Mouse (Mus musculus) stomach, embryonic 15.5 days (tissue): ENCODE results near the gene Dse. TPM values are rescaled to one million over a fixed set of nuclear protein-coding genes. Genes with fewer than 3 reads are reported as not detected.
"Not testable (repeated sequence)": the region's sequence is repeated elsewhere in the genome, so short reads cannot be mapped to it uniquely, and the experiment has no call there.

Source experiments
- ATAC-seq: fragments of 200-750 bp; cut with Nextera tagmentation; 2 replicates; pipeline ENCODE4 v1.8.0; 2017; ENCODE audit warnings: low read depth, moderate number of reproducible peaks, moderate TSS enrichment; ENCODE audit not compliant: insufficient read depth, low FRiP score
- H3K27ac ChIP-seq: fragments of 300-500 bp; sonication (generic); 2 replicates; pipeline ENCODE4 v1.5.1; 2015; ENCODE audit warnings: mild to moderate bottlenecking, inconsistent platforms
- H3K27me3 ChIP-seq: fragments of 300-500 bp; sonication (generic); replicated peaks from 2 replicates; pipeline ENCODE4 v1.6.1; 2015; ENCODE audit warnings: inconsistent platforms
- H3K36me3 ChIP-seq: fragments of 300-500 bp; sonication (generic); 2 replicates; pipeline ENCODE4 v1.6.1; 2015; ENCODE audit warnings: inconsistent platforms
- H3K4me1 ChIP-seq: fragments of 300-500 bp; sonication (generic); 2 replicates; pipeline ENCODE4 v1.6.1; 2015; ENCODE audit warnings: inconsistent platforms
- H3K4me2 ChIP-seq: fragments of 300-500 bp; sonication (generic); 2 replicates; pipeline ENCODE4 v1.6.1; 2015; ENCODE audit warnings: mild to moderate bottlenecking, inconsistent platforms
- H3K4me3 ChIP-seq: fragments of 300-500 bp; sonication (generic); replicated peaks from 2 replicates; pipeline ENCODE4 v1.5.1; 2015; ENCODE audit warnings: inconsistent platforms
- H3K9ac ChIP-seq: fragments of 300-500 bp; sonication (generic); 2 replicates; pipeline ENCODE4 v1.6.1; 2015; ENCODE audit warnings: inconsistent platforms
- H3K9me3 ChIP-seq: fragments of 300-500 bp; sonication (generic); 2 replicates; pipeline ENCODE4 v1.6.1; 2016; ENCODE audit warnings: inconsistent platforms
- WGBS: fragments of 180-500 bp; shearing (Covaris S2); methylation state at CpG from one replicate; pipeline ENCODE4 v1.1.7; 2015; 5-methylcytosine and 5-hydroxymethylcytosine counted together
- polyA plus RNA-seq: library from polyadenylated mRNA; unstranded; fragments of >200 nt; fragmentation: Nextera tagmentation; extraction: Ambion mirVana; gene quantifications from 2 replicates; pipeline ENCODE4 v1.2.1, GENCODE M21; 2015

The Dse gene
- 16.7 and 19.2 TPM in 2 replicates for polyA plus RNA-seq

DNA sequence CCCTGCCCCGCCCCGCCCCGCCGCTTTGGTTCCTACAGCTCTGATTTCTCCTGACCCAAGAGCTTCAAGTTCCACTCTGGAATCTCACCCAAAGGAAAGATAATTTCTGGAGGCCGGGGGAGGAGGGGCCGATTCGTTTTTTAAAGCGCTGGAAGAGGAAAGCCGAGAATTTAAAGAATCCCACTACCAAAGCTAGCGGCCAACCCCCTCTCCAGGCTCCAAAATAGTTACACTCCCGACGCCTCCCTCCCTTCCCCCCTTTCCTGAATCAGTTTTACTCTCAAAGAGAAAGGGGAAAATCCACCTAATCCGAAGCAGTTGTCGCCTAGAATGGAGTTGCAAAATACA is at the start of gene Dse:
TSS of gene Dse (minus strand) at position 213 of the 348 bp plus-strand sequence.
- ATAC-seq: peak; percentile 6; the same call in 1 of the 2 replicates
- Histone ChIP-seq H3K4me3 (peak within 1 kb of the TSS; percentile 71), H3K9me3 (no peaks in the 10 kb centered on the region), H3K4me1 (0 out of 2 replicates have a peak, but pooled peaks cover 3% of the 10 kb centered on the region), H3K36me3 (no peaks in the 10 kb centered on the region), H3K27me3 (no peaks in the 10 kb centered on the region), H3K9ac (peak within 1 kb of the TSS; percentile 84), H3K27ac (peak within 1 kb of the TSS; percentile 93), H3K4me2 (peak within 1 kb of the TSS; percentile 81)
- 0% methylated on average over 14 of the region's 14 CpGs for WGBS

DNA sequence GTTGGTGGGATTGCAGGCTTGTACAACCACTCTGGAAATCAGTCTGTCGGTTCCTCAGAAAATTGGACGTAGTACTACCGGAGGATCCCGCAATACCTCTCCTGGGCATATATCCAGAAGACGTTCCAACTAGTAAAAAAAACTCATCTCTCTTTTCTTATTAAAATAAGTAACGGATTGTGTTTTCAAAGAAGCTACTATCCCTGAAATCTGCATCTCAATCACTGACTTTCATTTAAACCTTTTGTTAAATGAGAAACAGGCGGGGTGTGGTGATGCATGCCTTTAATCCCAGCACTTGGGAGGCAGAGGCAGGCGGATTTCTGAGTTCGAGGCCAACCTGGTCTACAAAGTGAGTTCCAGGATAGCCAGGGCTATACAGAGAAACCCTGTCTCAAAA is 45.3 kb upstream of the Dse start:
- not testable (repeated sequence) for H3K9ac ChIP-seq, ATAC-seq, H3K4me1 ChIP-seq, H3K4me2 ChIP-seq, H3K4me3 ChIP-seq, H3K27ac ChIP-seq, H3K9me3 ChIP-seq, H3K36me3 ChIP-seq, H3K27me3 ChIP-seq
- WGBS: 89% methylated on average over 9 of the region's 9 CpGs

DNA sequence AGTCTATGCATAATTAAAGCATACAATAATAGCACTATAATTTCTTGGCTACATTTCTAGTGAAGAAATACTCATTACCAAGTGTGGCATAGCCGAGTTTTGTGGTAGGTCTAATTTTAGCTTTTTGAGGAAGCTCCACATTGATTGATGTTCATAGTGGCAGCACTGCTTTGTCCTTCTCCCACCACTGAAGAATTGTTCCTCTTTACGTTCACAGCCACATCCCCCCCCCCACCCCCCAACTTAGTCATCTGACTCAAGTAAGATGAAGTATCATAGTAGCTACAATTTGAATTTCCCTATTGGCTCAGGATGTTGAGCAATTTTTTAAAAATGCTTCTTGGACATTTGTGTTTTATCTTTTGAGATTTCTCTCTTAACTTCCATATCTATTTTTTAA is 42.1 kb upstream of the Dse start:
- H3K27me3 ChIP-seq: no peaks in the 10 kb centered on the region
- H3K4me3 ChIP-seq: no peak overlapping the region
- no peak overlapping the region for H3K4me2 ChIP-seq
- ATAC-seq: no peak
- WGBS: 35% methylated on average over 2 of the region's 2 CpGs
- H3K4me1 ChIP-seq: no peaks in the 10 kb centered on the region
- no peak overlapping the region for H3K9ac ChIP-seq
- H3K36me3 ChIP-seq: no peaks in the 10 kb centered on the region
- H3K27ac ChIP-seq: no peak overlapping the region
- no peaks in the 10 kb centered on the region for H3K9me3 ChIP-seq

DNA sequence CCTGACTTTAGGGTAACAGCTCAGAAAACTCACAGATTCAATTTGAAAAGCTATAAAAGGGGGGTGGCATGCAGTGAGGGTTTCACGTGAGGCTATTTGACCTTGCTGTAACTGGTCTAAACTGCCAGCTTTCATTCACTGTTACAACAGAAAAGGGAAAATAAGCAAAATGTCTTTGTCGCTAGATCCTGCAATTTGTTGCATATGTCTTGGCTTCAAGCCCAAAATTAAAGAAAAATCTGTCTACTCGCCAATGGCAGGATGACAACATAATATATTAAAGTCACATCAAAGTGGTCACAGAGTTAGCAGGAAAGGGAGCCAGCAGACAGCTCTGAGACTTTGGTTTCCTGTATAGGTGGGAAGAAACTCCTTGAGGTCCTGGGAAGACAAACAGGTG is 40.2 kb upstream of the Dse start:
- Histone ChIP-seq H3K27me3 (no peaks in the 10 kb centered on the region), H3K4me1 (no peaks in the 10 kb centered on the region), H3K9me3 (no peaks in the 10 kb centered on the region), H3K4me2 (no peak overlapping the region), H3K27ac (no peak overlapping the region), H3K4me3 (no peak overlapping the region), H3K36me3 (no peaks in the 10 kb centered on the region), H3K9ac (no peak overlapping the region)
- no peak for ATAC-seq
- 19% methylated on average over 3 of the region's 3 CpGs for WGBS

DNA sequence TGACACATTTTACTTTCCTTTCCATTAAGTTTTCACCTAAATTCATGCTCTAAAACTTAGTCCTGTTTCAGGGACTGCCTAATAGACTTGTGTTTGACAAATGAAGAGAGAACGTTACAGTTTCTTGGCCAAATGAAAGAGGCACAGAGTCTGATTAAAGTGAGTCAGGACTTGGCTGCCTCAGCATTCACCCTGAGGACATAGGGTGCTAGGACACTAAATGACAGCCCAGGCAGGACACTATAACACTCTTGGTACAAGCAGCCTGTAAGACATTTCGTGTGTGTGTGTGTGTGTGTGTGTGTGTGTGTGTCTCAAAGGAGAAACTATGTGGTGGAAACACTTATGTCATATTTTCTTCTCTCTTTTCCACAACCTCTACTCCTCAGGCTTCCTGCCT is 38.6 kb upstream of the Dse start:
- ATAC-seq: no peak
- H3K4me1 ChIP-seq: no peaks in the 10 kb centered on the region
- no peaks in the 10 kb centered on the region for H3K9me3 ChIP-seq
- no peak overlapping the region for H3K9ac ChIP-seq
- no peaks in the 10 kb centered on the region for H3K36me3 ChIP-seq
- no peak overlapping the region for H3K4me3 ChIP-seq
- no peak overlapping the region for H3K27ac ChIP-seq
- WGBS: 76% methylated on average over 2 of the region's 2 CpGs
- H3K27me3 ChIP-seq: no peaks in the 10 kb centered on the region
- no peak overlapping the region for H3K4me2 ChIP-seq

DNA sequence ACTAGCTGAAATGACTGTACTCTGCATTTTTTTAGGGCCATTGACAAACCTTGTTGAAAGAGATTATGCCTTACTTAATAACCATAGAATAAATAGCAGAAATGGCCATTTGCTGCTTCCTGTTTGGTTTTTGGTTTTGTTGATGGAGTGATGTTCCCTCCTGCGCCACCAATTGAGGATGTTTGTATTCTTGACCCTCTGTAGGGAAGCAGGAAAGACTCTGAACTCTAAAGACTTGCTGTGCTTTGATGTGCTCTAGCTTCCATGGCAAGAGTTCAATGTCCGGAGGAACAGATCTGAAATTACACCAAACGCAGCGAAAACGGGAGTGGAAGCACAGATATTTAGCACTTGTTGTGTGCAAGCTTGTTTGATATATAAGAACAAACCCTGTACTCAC is 37.2 kb upstream of the Dse start:
- Histone ChIP-seq H3K4me1 (no peaks in the 10 kb centered on the region), H3K27me3 (no peaks in the 10 kb centered on the region), H3K4me3 (no peak overlapping the region), H3K36me3 (no peaks in the 10 kb centered on the region), H3K9me3 (no peaks in the 10 kb centered on the region), H3K4me2 (no peak overlapping the region), H3K27ac (no peak overlapping the region), H3K9ac (no peak overlapping the region)
- ATAC-seq: no peak
- 66% methylated on average over 5 of the region's 5 CpGs for WGBS

DNA sequence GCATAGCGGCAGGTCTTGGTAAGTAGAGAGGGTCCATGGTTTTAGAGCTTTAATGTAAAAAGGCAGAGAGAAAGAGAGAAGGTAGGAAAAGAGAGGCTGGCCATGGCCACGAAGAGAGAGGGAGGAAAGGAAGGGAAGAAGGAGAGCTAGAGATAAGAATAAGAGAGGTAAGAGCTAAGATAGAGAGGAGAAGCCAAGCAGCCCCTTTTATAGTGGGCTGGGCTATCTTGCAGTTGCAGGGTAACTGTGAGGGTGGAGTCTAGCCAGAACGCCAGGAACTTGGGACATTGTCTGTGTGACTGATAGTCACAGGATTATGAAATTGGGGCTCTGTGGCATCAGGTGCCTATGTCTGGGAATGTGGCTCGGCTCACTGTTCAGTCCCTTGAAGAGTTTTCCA is 31.0 kb upstream of the Dse start:
- no peak overlapping the region for H3K9ac ChIP-seq
- H3K27me3 ChIP-seq: no peaks in the 10 kb centered on the region
- no peaks in the 10 kb centered on the region for H3K4me1 ChIP-seq
- ATAC-seq: 0 out of 2 replicates have a peak, but pooled peaks have one; percentile 31
- WGBS: 65% methylated on average over 4 of the region's 4 CpGs
- H3K36me3 ChIP-seq: no peaks in the 10 kb centered on the region
- no peak overlapping the region for H3K4me2 ChIP-seq
- H3K4me3 ChIP-seq: no peak overlapping the region
- H3K27ac ChIP-seq: no peak overlapping the region
- H3K9me3 ChIP-seq: no peaks in the 10 kb centered on the region

DNA sequence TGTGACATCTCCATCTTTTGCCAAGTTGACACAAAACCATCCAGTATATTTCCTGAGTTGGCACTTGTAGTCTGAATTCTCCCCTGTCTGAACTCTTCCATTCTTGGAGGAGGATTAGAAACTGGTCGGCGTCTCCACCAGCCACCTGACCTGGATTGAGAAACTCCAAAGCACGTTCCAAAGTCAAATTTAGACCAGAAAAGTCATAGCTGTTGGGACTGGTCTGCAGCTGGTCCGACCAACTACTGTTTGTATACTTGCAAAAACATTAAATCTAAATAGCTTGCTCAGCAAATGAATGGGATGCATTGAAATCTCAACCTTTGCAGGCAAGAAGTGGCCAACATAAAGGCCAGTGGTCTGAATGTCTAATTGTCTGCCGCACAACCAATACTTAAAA is 29.1 kb upstream of the Dse start:
- ATAC-seq: no peak
- Histone ChIP-seq H3K9me3 (no peaks in the 10 kb centered on the region), H3K4me3 (no peak overlapping the region), H3K9ac (no peak overlapping the region), H3K4me2 (no peak overlapping the region), H3K27me3 (no peaks in the 10 kb centered on the region), H3K4me1 (no peaks in the 10 kb centered on the region), H3K36me3 (no peaks in the 10 kb centered on the region), H3K27ac (no peak overlapping the region)
- WGBS: 76% methylated on average over 5 of the region's 5 CpGs

DNA sequence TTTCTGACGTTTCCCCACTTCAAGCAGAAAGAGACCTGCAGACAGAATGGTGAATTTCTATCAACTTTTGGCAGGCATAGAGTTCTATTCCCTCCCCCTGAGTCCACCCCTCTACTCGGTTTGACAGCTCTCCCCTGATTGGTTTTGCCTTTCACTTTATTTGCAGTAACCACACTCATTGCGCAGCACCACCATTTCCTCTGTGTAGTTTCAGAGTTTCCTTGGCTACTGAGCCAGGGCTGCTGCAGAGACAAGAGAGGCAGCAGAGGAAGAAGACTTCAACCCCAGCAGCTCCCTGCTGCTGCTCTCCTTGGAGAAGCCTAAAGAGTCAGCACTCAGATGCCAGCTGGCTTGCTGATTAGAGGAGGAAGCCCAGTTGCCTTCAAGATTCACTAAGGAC is 27.9 kb upstream of the Dse start:
- Histone ChIP-seq H3K4me1 (no peaks in the 10 kb centered on the region), H3K4me3 (no peak overlapping the region), H3K27me3 (no peaks in the 10 kb centered on the region), H3K27ac (no peak overlapping the region), H3K9ac (no peak overlapping the region), H3K4me2 (no peak overlapping the region), H3K9me3 (no peaks in the 10 kb centered on the region), H3K36me3 (no peaks in the 10 kb centered on the region)
- WGBS: 31% methylated on average over 3 of the region's 3 CpGs
- no peak for ATAC-seq

DNA sequence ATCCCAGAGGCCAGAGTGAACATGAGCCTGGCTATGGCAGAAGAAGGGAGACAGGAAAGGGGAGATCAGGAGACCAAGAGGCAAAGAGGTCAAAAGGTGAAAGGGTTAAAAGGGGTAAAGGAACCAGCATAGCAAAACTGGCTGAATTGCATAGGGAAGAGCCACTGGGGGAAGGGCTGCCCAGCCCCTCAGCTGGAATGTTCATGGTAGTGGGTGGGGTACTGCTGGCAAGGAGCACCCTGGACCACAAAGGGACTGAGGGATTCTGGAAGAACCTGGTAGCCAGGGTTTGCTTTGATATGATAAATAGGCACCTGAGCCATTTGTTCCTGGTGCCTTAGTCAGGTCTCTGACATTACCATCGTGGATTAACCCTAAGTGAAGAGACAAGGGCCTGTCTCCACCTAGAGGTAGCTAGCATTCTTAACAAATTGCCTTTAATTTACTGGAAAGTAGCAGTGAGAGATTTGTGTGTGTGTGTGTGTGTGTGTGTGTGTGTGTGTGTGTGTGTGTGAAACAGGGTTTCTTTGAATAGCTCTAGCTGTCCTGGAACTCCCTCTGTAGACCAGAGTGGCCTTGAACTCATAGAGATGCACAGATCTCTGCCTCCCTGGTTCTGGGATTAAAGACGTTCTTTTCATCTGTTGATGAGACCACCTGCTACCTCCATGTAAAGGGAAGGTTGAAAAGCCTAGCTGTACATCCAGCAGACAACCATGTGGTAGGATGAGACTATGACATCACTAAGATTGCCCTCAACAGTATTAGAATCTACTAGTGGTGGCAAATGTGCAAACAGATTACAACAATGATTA is 26.6 kb upstream of the Dse start:
- no peaks in the 10 kb centered on the region for H3K9me3 ChIP-seq
- no peak overlapping the region for H3K27ac ChIP-seq
- H3K4me1 ChIP-seq: no peaks in the 10 kb centered on the region
- no peak for ATAC-seq
- no peaks in the 10 kb centered on the region for H3K36me3 ChIP-seq
- WGBS: 27% methylated on average over 2 of the region's 2 CpGs
- H3K27me3 ChIP-seq: no peaks in the 10 kb centered on the region
- H3K9ac ChIP-seq: no peak overlapping the region
- H3K4me3 ChIP-seq: no peak overlapping the region
- H3K4me2 ChIP-seq: no peak overlapping the region

DNA sequence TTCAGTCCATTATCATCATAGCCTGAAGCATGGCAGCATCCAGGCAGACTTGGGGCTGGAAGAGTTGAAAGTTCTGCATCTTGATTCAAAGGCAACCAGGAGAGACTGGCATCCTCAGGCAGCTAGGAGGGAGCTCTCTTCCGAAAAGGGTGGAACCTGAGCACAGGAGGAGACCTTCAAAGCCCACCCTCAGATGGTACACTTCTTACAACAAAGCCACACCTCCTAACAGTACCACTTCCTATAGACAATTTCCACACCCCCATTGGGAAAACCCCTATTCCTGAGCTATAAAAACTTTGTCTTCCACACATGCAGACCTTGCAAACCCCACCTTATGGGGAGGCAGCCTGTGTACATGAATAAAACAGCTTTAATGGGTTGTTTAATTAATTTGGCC is 25.9 kb upstream of the Dse start:
- WGBS: 68% methylated on average over 1 of the region's 1 CpGs
- Histone ChIP-seq H3K9me3 (no peaks in the 10 kb centered on the region), H3K4me2 (no peak overlapping the region), H3K27ac (no peak overlapping the region), H3K27me3 (no peaks in the 10 kb centered on the region), H3K4me3 (no peak overlapping the region), H3K9ac (no peak overlapping the region), H3K4me1 (no peaks in the 10 kb centered on the region), H3K36me3 (no peaks in the 10 kb centered on the region)
- no peak for ATAC-seq

DNA sequence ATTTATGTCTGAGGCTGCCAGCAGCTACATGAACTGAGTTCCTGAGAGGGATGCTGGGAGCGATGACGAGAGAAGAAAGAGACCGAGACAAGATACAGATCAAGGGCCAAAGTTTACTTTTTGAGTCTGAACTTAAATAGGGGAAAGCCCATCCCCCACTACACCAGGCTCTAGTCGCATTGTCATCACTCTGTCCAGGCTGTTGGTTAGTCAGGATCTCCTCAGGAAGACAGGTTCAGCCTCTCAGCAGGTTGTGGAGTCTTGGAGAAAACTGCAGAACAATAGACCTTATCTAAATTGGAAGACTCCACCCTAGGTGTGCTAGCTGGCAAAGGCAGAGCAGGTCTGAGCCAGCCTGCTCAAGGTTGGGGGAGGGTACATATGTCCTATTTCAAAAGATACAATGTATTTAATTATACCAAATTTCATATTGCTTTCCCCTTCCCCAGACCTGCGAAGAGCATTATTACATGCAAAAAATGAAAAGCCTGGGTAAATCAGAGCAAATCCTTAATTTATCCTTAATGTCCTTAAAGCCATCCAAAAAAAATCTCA is 22.7 kb upstream of the Dse start:
- H3K9ac ChIP-seq: no peak overlapping the region
- H3K36me3 ChIP-seq: no peaks in the 10 kb centered on the region
- H3K27me3 ChIP-seq: no peaks in the 10 kb centered on the region
- 35% methylated on average over 5 of the region's 5 CpGs for WGBS
- no peak overlapping the region for H3K4me2 ChIP-seq
- no peaks in the 10 kb centered on the region for H3K4me1 ChIP-seq
- H3K9me3 ChIP-seq: no peaks in the 10 kb centered on the region
- no peak overlapping the region for H3K27ac ChIP-seq
- ATAC-seq: no peak
- no peak overlapping the region for H3K4me3 ChIP-seq
